Mouse (Mus musculus): Measurements from ENCODE around the gene C2.

DNA sequence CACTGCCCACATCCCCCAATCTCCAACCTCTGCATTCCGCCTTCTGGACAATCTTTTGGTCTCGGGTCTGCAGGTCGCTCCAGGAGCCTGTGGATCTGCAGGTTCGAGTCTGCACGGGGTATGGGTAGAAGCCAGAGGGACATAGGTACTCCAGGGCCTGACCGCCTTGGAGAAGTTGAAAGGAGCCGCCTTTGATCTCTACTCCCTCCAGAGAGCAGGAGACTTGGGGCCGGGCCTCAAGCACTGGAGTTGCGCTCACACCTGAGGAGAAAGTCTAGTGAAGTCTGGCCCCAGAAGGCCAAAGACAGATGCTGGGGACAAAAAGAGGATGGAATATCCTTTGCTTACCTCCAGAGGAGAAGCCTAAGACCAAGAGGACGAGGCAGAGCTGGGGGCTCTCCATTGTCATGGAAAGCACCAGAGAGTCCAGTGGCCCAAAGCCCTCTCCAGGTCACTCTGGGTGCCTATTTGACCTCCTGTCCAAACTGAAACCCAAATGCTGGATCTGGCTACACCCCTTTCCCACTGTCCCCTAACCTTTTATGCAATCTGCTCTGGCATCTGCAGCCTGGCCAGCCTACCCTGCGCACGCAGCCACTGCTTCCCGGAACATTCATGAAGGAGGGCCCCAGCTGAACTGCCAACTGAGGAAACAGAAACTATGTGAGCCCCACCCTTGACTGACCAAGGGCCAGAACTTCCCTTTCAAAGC, 36.2 kb downstream of the C2 start:
- TF ChIP-seq CTCF (IDR thresholded peaks at IDR 0.05; ENCODE audit: low read depth, low read length) (no peak), GATA2 (IDR thresholded peaks at IDR 0.05; ENCODE audit: borderline replicate concordance, low read depth, low read length) (no peak), GATA1 (IDR thresholded peaks at IDR 0.05; ENCODE audit: borderline replicate concordance, low read length) (no peak)

Data from G1E (cell line).